Mouse (Mus musculus) C3H10T1/2 (cell line): ENCODE measurements around the gene Opn1sw. TPM values are rescaled to one million over a fixed set of nuclear protein-coding genes. Genes with fewer than 3 reads are reported as not detected.

Experiments
- polyA plus RNA-seq, 2 experiments: library from polyadenylated mRNA; unstranded; fragments of >200 nt; fragmentation: generic; extraction: Trizol; gene quantifications; one replicate each; pipeline ENCODE4 v1.2.1; 2012; ENCODE audit warnings: missing spikeins in 2 of 2

Opn1sw gene
- polyA plus RNA-seq, result 1 to 10 TPM in 1 of 2 experiments, under 1 TPM in 1; 0.35 to 2.2 TPM

DNA sequence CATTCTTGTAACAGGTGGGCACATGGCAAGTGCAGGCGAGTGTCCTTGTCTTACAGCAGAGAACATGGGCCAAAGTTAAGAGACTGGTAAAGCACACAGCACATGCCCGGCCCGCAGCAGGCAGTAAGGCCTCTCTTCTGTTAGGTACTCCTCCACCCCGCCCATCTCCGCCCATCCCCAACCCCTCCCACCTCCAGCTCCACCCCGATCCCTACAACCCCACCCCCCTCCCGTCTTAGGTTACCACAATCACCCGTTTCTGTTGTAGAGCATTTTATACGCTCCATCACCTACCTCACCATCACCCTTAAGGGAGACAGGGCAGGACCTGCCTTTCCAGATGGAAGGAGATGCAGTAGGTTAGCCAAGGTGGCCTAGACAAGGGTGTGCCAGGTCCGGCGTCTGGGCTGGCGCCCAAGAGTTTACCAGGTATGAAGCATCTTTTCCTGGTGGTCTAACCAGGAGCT lies at the start of gene Opn1sw:
Gene Opn1sw, minus strand, starts transcription at position 417 of the 467 bp plus-strand sequence.

DNA sequence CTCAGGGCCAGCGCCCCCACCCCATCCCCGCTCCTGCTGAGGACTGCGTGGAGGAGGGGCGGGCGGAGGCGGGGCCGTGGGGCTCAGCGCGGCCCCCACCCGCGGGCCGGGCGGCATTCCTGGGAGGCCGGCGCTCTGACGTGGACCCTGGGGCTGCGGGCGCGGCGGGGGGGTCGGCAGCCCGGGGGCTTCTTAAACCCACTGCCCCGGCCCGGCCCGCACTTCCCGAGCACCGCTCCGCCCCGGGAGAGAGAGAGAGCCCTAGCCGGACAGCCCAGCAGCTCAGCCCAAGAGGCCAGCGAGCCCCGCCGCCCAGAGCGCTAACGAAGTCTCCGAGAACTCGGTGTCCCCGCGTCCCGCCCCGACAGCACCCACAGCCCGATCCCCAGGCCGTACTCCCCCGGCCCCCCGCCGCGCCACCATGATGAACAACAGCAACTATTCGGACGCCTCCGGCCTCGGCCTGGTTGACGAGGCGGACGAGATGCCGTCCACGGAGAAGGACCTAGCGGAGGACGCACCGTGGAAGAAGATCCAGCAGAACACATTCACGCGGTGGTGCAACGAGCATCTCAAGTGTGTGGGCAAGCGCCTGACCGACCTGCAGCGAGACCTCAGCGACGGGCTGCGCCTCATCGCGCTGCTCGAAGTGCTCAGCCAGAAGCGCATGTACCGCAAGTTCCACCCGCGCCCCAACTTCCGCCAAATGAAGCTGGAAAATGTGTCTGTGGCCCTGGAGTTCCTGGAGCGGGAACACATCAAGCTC lies 45.0 kb upstream of the Opn1sw start, which contains the start of gene Flnc:
Gene Flnc, plus strand, starts transcription at position 219 of the 766 bp plus-strand sequence.

DNA sequence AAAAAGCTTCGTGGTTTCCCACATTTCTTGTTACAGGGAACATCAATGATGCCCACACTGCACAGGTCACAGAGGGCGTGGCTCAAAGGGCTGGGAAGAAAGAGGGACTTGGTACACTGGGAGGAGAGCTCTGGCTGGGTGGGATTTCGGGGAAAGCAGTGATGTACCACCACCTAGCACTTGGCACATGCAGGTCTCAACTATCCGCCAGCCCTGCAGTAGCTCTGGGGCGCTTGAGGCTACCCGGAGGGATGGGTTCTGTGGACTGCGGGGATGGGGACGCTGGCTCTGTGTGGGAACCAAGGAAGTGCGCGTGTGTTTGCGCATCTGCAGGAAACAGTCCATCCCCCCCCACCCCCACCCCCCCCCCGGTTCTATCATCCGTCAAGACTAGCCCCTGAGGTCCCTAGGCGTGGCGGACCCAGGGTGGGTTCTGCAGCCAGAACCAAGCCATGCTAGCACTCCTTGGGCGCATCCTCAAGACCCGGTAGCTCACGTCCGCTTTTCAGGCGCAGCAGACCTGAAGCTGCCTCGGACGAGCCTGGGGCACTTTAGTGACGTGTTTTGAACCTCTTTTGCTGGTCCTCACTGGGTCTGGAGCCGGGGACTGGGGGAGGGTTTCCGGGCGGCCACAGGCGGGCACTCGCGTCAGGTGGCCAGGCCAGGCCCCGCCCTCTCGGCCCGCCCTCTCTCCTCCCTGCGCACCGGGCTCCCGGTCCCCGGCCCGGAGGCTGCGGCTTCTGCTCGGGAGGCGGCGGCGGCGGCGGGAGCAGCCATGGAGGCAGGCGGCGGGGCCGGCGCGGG lies 7.8 kb upstream of the Opn1sw start, which contains the start of gene Ccdc136:
Gene Ccdc136, plus strand, starts transcription at position 400 of the 804 bp plus-strand sequence.

DNA sequence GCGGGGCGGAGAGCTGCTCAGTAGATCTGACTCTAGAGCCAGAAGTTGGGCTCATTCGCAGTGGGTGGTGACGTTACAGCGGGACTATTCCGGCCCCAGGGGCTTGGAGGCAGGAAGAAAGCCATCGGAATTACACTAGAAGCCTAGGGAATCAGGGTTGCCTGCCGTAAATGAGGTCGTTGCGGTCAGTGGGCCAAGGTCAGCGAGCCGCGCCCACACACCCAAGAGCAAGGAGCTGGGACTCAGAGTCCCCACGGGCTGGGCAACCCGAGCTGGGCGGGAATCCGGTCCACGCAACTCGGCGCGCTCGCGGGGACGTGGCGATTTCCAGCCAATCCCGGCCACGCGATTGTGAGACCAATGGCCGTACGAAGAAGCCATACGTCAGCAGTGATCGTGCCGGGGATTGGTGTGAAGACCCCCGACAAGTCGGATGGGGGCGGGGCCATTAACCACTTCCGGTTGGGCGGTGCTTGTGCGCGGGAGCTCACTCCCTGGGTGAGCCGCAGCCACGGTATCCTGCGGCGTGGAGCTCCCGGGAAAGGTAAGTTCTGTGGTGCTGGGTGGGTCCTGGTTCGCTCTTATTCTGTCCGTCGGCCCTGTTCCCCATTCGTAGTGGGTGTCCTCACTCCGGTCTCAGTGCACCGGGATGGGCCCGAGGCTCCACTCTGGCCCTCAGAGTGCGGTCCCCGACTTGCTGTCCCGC lies 40.5 kb downstream of the Opn1sw start, which contains the start of gene Calu:
Gene Calu, plus strand, starts transcription at position 405 of the 706 bp plus-strand sequence.

Other genes starting within 250 kb of the Opn1sw start
- 1 to 10 TPM; 2.6 to 8.3 TPM for gene Rbm28, start 223.5 kb downstream of the Opn1sw start, polyA plus RNA-seq
- under 1 TPM; 0.01 to 0.09 TPM for gene Prrt4, start 208.9 kb downstream of the Opn1sw start, polyA plus RNA-seq
- 10 to 100 TPM; 26.5 to 46.7 TPM for gene Impdh1, start 172.1 kb downstream of the Opn1sw start, polyA plus RNA-seq
- 10 to 100 TPM; 12.3 to 17.6 TPM for gene Hilpda, start 116.0 kb downstream of the Opn1sw start, polyA plus RNA-seq
- under 1 TPM; 0.57 to 0.96 TPM for gene Fam71f2, start 108.9 kb downstream of the Opn1sw start, polyA plus RNA-seq
- gene Fam71f1, start 69.3 kb downstream of the Opn1sw start, polyA plus RNA-seq, result under 1 TPM; 0.70 to 0.89 TPM
- gene Calu, start 40.4 kb downstream of the Opn1sw start, polyA plus RNA-seq, result 100 to 1,000 TPM in 1 of 2 experiments, 10 to 100 TPM in 1; 16.2 to 300 TPM
- gene Ccdc136, start 7.8 kb upstream of the Opn1sw start, polyA plus RNA-seq, result 10 to 100 TPM in 1 of 2 experiments, 1 to 10 TPM in 1; 9.7 to 26.6 TPM
- gene Flnc, start 44.8 kb upstream of the Opn1sw start, polyA plus RNA-seq, result 10 to 100 TPM; 21.0 to 78.7 TPM
- 100 to 1,000 TPM; 152 to 287 TPM for gene Atp6v1f, start 79.2 kb upstream of the Opn1sw start, polyA plus RNA-seq
- gene Atp6v1fnb, start 83.0 kb upstream of the Opn1sw start, polyA plus RNA-seq, result not detected
- gene Kcp, start 119.5 kb upstream of the Opn1sw start, polyA plus RNA-seq, result under 1 TPM; 0.06 to 0.08 TPM
- gene Irf5, start 138.2 kb upstream of the Opn1sw start, polyA plus RNA-seq, result under 1 TPM; 0.11 to 0.18 TPM
- gene Tnpo3, start 221.4 kb upstream of the Opn1sw start, polyA plus RNA-seq, result 10 to 100 TPM in 1 of 2 experiments, 1 to 10 TPM in 1; 8.4 to 29.8 TPM